Mouse (Mus musculus): ENCODE results near the gene Prickle3.

DNA sequence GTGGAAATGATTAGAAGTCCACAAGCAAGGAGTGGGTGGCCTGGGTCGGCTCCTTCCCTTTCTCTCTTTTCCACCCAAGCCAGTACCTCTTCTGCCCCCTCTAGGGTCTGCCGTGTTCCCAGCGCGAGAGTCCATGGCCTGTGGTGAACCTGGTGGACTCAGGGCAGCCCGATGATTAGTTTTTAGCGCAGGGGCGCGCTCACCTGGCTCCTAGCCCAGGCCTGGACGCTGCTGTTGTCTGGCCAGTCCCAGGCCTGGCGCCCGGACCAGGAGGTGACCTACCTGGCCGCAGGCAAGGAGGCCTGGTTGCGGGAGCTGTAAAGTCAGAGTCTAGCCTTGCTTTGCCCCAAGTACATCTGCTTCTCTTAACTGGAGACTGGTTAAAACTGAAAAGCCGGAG is 23.8 kb downstream of the Prickle3 start, which contains the start of gene Magix:
- TF ChIP-seq CTCF (IDR thresholded peaks at IDR 0.05; ENCODE audit: extremely low read depth, insufficient read depth, low read length): no peak
- no peak for TF ChIP-seq POLR2A (IDR thresholded peaks at IDR 0.05; ENCODE audit: extremely low read depth, insufficient read depth, low read length)

All from cortical plate, adult 2 months (tissue).